Mouse (Mus musculus): ENCODE measurements around the gene Serac1. TPM values are rescaled to one million over a fixed set of nuclear protein-coding genes. Genes with fewer than 3 reads are reported as not detected.
"Not testable (repeated sequence)": the region's sequence is repeated elsewhere in the genome, so short reads cannot be mapped to it uniquely, and the experiment has no call there.

The Serac1 gene
- polyA plus RNA-seq, 1 experiment from 2014 or later, result 4.7 TPM

GRCm38 (mm10) chr17:6054934-6055355, 24.6 kb downstream of the Serac1 start:
- Histone ChIP-seq H3K4me3 (ENCODE audit: low read depth, low read length) (no peak overlapping the region), H3K27ac (replicated peaks; ENCODE audit: low read depth, low read length) (no peak overlapping the region), H3K4me2 (ENCODE audit: low read depth, severe bottlenecking) (no peak overlapping the region), H3K9ac (ENCODE audit: low read length) (no peak overlapping the region), H3K36me3 (ENCODE audit: control insufficient read depth, insufficient read depth, low read length) (no peaks in the 10 kb centered on the region), H3K4me1 (ENCODE audit: control insufficient read depth, insufficient read depth, low read length) (no peaks in the 10 kb centered on the region), H3K9me3 (ENCODE audit: control insufficient read depth, low read length) (no peaks in the 10 kb centered on the region), H3K27me3 (ENCODE audit: control insufficient read depth, insufficient read depth, low read length) (no peaks in the 10 kb centered on the region)
- peak; percentile 76 for DNase-seq (ENCODE audit: low spot score)
- WGBS, result 26% methylated on average over 5 of the region's 5 CpGs
- ATAC-seq (ENCODE audit: insufficient number of reproducible peaks, low FRiP score, low TSS enrichment, low read depth), result no peak

DNA sequence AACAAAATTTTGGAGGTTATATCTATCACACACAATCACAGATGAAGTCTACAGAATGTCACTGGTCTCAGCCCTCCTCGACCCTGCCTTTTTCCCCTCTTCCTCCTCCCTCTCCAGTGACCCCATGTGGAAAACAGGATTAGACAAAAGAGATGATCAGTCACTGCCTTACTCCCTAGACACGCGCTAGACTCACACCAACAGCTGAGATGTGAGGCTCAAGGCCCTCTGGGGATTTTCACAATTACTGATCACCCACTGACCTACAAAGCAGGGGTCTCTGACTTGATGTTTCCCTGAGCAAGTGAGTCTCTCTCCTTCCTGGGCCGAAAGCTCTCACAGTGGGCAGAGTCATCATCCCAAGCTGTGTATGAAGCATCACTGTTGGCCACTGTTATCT, 26.7 kb downstream of the Serac1 start:
- H3K9ac ChIP-seq (ENCODE audit: low read length), result no peak overlapping the region
- H3K4me1 ChIP-seq (ENCODE audit: control insufficient read depth, insufficient read depth, low read length), result no peaks in the 10 kb centered on the region
- H3K4me3 ChIP-seq (ENCODE audit: low read depth, low read length), result no peak overlapping the region
- DNase-seq (ENCODE audit: low spot score) (no peak), ATAC-seq (ENCODE audit: insufficient number of reproducible peaks, low FRiP score, low TSS enrichment, low read depth) (no peak)
- H3K9me3 ChIP-seq (ENCODE audit: control insufficient read depth, low read length), result no peaks in the 10 kb centered on the region
- no peak overlapping the region for H3K4me2 ChIP-seq (ENCODE audit: low read depth, severe bottlenecking)
- no peak overlapping the region for H3K27ac ChIP-seq (replicated peaks; ENCODE audit: low read depth, low read length)
- H3K36me3 ChIP-seq (ENCODE audit: control insufficient read depth, insufficient read depth, low read length), result no peaks in the 10 kb centered on the region
- 78% methylated on average over 4 of the region's 4 CpGs for WGBS
- H3K27me3 ChIP-seq (ENCODE audit: control insufficient read depth, insufficient read depth, low read length), result no peaks in the 10 kb centered on the region

GRCm38 (mm10) chr17:6037507-6037906, 42.0 kb downstream of the Serac1 start:
- H3K9me3 ChIP-seq (ENCODE audit: control insufficient read depth, low read length), result no peaks in the 10 kb centered on the region

GRCm38 (mm10) chr17:6036872-6037271, 42.7 kb downstream of the Serac1 start:
- no peaks in the 10 kb centered on the region for H3K9me3 ChIP-seq (ENCODE audit: control insufficient read depth, low read length)
- no peaks in the 10 kb centered on the region for H3K36me3 ChIP-seq (ENCODE audit: control insufficient read depth, insufficient read depth, low read length)
- no peak overlapping the region for H3K4me2 ChIP-seq (ENCODE audit: low read depth, severe bottlenecking)
- H3K4me1 ChIP-seq (ENCODE audit: control insufficient read depth, insufficient read depth, low read length), result no peaks in the 10 kb centered on the region
- DNase-seq (ENCODE audit: low spot score) (no peak), ATAC-seq (ENCODE audit: insufficient number of reproducible peaks, low FRiP score, low TSS enrichment, low read depth) (no peak)
- H3K9ac ChIP-seq (ENCODE audit: low read length), result no peak overlapping the region
- no peaks in the 10 kb centered on the region for H3K27me3 ChIP-seq (ENCODE audit: control insufficient read depth, insufficient read depth, low read length)
- WGBS, result 87% methylated on average over 11 of the region's 11 CpGs
- H3K27ac ChIP-seq (replicated peaks; ENCODE audit: low read depth, low read length), result no peak overlapping the region
- H3K4me3 ChIP-seq (ENCODE audit: low read depth, low read length), result no peak overlapping the region

More at GRCm38 (mm10) chr17:6037507-6037906, 42.0 kb downstream of the Serac1 start:
- H3K4me1 ChIP-seq (ENCODE audit: control insufficient read depth, insufficient read depth, low read length), result no peaks in the 10 kb centered on the region
- H3K4me3 ChIP-seq (ENCODE audit: low read depth, low read length), result no peak overlapping the region
- no peak overlapping the region for H3K9ac ChIP-seq (ENCODE audit: low read length)
- H3K27ac ChIP-seq (replicated peaks; ENCODE audit: low read depth, low read length), result no peak overlapping the region
- no peaks in the 10 kb centered on the region for H3K27me3 ChIP-seq (ENCODE audit: control insufficient read depth, insufficient read depth, low read length)
- ATAC-seq (ENCODE audit: insufficient number of reproducible peaks, low FRiP score, low TSS enrichment, low read depth), result no peak
- WGBS, result 90% methylated on average over 10 of the region's 10 CpGs
- no peak for DNase-seq (ENCODE audit: low spot score)
- no peak overlapping the region for H3K4me2 ChIP-seq (ENCODE audit: low read depth, severe bottlenecking)
- H3K36me3 ChIP-seq (ENCODE audit: control insufficient read depth, insufficient read depth, low read length), result no peaks in the 10 kb centered on the region

GRCm38 (mm10) chr17:6036458-6036857, 43.1 kb downstream of the Serac1 start:
- no peaks in the 10 kb centered on the region for H3K9me3 ChIP-seq (ENCODE audit: control insufficient read depth, low read length)
- 94% methylated on average over 8 of the region's 8 CpGs for WGBS
- no peak overlapping the region for H3K27ac ChIP-seq (replicated peaks; ENCODE audit: low read depth, low read length)
- no peaks in the 10 kb centered on the region for H3K27me3 ChIP-seq (ENCODE audit: control insufficient read depth, insufficient read depth, low read length)
- H3K4me2 ChIP-seq (ENCODE audit: low read depth, severe bottlenecking), result no peak overlapping the region
- no peak overlapping the region for H3K4me3 ChIP-seq (ENCODE audit: low read depth, low read length)
- H3K36me3 ChIP-seq (ENCODE audit: control insufficient read depth, insufficient read depth, low read length), result no peaks in the 10 kb centered on the region
- no peaks in the 10 kb centered on the region for H3K4me1 ChIP-seq (ENCODE audit: control insufficient read depth, insufficient read depth, low read length)
- no peak for ATAC-seq (ENCODE audit: insufficient number of reproducible peaks, low FRiP score, low TSS enrichment, low read depth)
- no peak for DNase-seq (ENCODE audit: low spot score)
- H3K9ac ChIP-seq (ENCODE audit: low read length), result no peak overlapping the region

DNA sequence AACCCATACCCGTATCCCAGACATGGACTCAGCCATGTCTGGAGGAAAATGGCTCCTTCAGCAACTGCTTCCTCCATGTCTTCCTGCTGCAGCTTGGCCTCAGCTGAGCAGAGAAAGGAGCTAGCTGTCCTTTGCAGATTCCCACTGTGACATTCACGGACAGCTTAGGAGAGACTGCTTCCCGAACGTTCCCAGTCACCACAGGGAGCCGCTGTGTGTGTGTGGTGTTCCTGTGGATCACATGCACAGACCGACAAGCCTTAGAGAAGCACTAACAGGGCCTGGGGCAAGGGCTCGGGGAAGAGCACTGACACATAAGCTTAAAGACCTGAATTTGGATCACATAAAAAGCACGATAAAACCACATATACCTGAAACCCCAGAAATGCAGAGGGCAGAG, 43.9 kb downstream of the Serac1 start:
- no peaks in the 10 kb centered on the region for H3K36me3 ChIP-seq (ENCODE audit: control insufficient read depth, insufficient read depth, low read length)
- DNase-seq (ENCODE audit: low spot score) (no peak), ATAC-seq (ENCODE audit: insufficient number of reproducible peaks, low FRiP score, low TSS enrichment, low read depth) (no peak)
- no peak overlapping the region for H3K4me3 ChIP-seq (ENCODE audit: low read depth, low read length)
- no peak overlapping the region for H3K4me2 ChIP-seq (ENCODE audit: low read depth, severe bottlenecking)
- no peak overlapping the region for H3K27ac ChIP-seq (replicated peaks; ENCODE audit: low read depth, low read length)
- no peaks in the 10 kb centered on the region for H3K9me3 ChIP-seq (ENCODE audit: control insufficient read depth, low read length)
- no peak overlapping the region for H3K9ac ChIP-seq (ENCODE audit: low read length)
- 64% methylated on average over 8 of the region's 8 CpGs for WGBS
- no peaks in the 10 kb centered on the region for H3K4me1 ChIP-seq (ENCODE audit: control insufficient read depth, insufficient read depth, low read length)
- no peaks in the 10 kb centered on the region for H3K27me3 ChIP-seq (ENCODE audit: control insufficient read depth, insufficient read depth, low read length)

GRCm38 (mm10) chr17:6025831-6026230, 53.7 kb downstream of the Serac1 start:
- 89% methylated on average over 7 of the region's 7 CpGs for WGBS
- H3K4me2 ChIP-seq (ENCODE audit: low read depth, severe bottlenecking), result no peak overlapping the region
- H3K9me3 ChIP-seq (ENCODE audit: control insufficient read depth, low read length), result no peaks in the 10 kb centered on the region
- no peak for ATAC-seq (ENCODE audit: insufficient number of reproducible peaks, low FRiP score, low TSS enrichment, low read depth)
- H3K27ac ChIP-seq (replicated peaks; ENCODE audit: low read depth, low read length), result no peak overlapping the region
- DNase-seq (ENCODE audit: low spot score), result no peak
- H3K4me3 ChIP-seq (ENCODE audit: low read depth, low read length), result no peak overlapping the region
- no peaks in the 10 kb centered on the region for H3K36me3 ChIP-seq (ENCODE audit: control insufficient read depth, insufficient read depth, low read length)
- H3K4me1 ChIP-seq (ENCODE audit: control insufficient read depth, insufficient read depth, low read length), result no peaks in the 10 kb centered on the region
- H3K9ac ChIP-seq (ENCODE audit: low read length), result no peak overlapping the region
- no peaks in the 10 kb centered on the region for H3K27me3 ChIP-seq (ENCODE audit: control insufficient read depth, insufficient read depth, low read length)

DNA sequence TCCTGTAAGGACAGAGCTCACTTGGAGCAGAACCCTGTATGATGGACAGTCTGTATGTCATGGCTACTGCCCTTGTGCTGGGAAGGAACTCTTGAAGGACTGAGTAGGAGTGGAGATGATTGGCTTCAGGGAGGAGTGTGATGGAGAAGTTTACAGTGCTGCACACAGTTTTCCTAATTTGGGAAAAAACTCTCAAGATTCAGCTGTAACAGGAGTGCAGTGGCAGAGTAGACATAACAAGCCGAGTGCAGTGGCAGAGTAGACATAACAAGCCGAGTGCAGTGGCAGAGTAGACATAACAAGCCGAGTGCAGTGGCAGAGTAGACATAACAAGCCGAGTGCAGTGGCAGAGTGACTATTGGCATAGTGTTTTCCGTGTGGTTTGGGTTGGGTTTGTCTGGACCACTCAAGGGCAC, 58.2 kb downstream of the Serac1 start:
- not testable (repeated sequence) for DNase-seq (ENCODE audit: low spot score)

GRCm38 (mm10) chr17:6020636-6021035, 58.9 kb downstream of the Serac1 start:
- H3K9me3 ChIP-seq (ENCODE audit: control insufficient read depth, low read length), result no peaks in the 10 kb centered on the region
- H3K4me3 ChIP-seq (ENCODE audit: low read depth, low read length), result no peak overlapping the region
- no peak overlapping the region for H3K9ac ChIP-seq (ENCODE audit: low read length)
- H3K36me3 ChIP-seq (ENCODE audit: control insufficient read depth, insufficient read depth, low read length), result no peaks in the 10 kb centered on the region
- DNase-seq (ENCODE audit: low spot score) (no peak), ATAC-seq (ENCODE audit: insufficient number of reproducible peaks, low FRiP score, low TSS enrichment, low read depth) (no peak)
- H3K4me2 ChIP-seq (ENCODE audit: low read depth, severe bottlenecking), result no peak overlapping the region
- H3K27me3 ChIP-seq (ENCODE audit: control insufficient read depth, insufficient read depth, low read length), result no peaks in the 10 kb centered on the region
- 67% methylated on average over 7 of the region's 7 CpGs for WGBS
- H3K4me1 ChIP-seq (ENCODE audit: control insufficient read depth, insufficient read depth, low read length), result no peaks in the 10 kb centered on the region
- H3K27ac ChIP-seq (replicated peaks; ENCODE audit: low read depth, low read length), result no peak overlapping the region

More for the DNA sequence above, 58.2 kb downstream of the Serac1 start:
- not testable (repeated sequence) for ATAC-seq (ENCODE audit: insufficient number of reproducible peaks, low FRiP score, low TSS enrichment, low read depth); H3K9ac ChIP-seq (ENCODE audit: low read length); H3K4me1 ChIP-seq (ENCODE audit: control insufficient read depth, insufficient read depth, low read length); H3K9me3 ChIP-seq (ENCODE audit: control insufficient read depth, low read length); H3K27me3 ChIP-seq (ENCODE audit: control insufficient read depth, insufficient read depth, low read length); H3K36me3 ChIP-seq (ENCODE audit: control insufficient read depth, insufficient read depth, low read length); H3K4me3 ChIP-seq (ENCODE audit: low read depth, low read length); H3K27ac ChIP-seq (replicated peaks; ENCODE audit: low read depth, low read length)
- WGBS, result 60% methylated on average over 5 of the region's 5 CpGs
- H3K4me2 ChIP-seq (ENCODE audit: low read depth, severe bottlenecking), result peak overlapping the region; percentile 29; the same call in 1 of the 2 replicates
